Mouse (Mus musculus): ENCODE data around the gene Zc3hav1. TPM values are rescaled to one million over a fixed set of nuclear protein-coding genes. Genes with fewer than 3 reads are reported as not detected.
A peak's percentile ranks its signal among the peaks of the same experiment; 100 is the strongest.
"Not testable (repeated sequence)": the region's sequence is repeated elsewhere in the genome, so short reads cannot be mapped to it uniquely, and the experiment has no call there.

Gene Zc3hav1
- total RNA-seq (2015) (62.1 and 65.3 TPM in 2 replicates), total RNA-seq (2017) (47.0 and 54.7 TPM in 2 replicates)

DNA sequence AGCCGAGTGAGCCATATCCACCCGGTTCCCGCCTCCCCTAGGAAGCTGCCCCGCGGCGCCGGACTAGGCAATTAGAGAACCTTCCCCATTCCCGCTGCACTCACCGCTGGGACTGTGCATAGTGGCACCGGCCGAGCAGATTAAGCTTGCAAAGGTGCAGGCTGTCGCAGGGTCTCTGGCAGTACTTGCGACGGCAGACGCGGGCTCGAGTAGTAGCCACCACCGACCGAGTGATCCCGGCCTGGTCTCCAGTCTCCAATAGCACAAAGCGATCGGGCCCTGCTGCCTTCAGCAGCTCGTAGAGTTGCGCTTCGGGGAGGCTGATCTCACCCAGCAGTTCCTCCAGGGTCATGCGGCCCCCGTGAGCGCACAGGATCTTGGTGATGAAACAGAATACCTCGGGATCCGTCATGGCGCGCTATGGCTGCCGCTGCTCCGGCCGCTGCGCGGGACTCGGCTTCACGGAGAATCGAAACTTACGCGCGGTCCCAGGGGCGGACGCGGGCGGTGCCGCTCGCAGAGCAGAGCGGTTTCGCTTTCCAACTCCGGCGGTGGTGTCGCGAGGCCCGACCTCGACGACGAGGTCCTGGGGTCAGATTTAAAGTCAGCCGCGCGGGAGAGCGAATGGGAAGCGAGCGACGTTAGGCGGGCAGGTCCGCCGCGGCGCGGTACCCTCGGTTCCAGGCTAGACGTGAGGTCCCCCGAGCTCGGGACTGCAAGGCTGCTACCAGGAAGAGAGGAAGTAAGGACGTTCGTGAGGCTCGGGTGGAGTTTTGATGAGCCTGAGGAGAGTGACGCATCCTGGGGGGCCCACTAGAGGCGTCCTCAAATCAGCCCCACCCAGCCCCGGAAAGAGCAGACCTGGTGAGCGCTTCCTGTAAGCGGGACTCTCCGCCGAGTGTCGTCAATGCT is at the start of gene Zc3hav1:
Gene Zc3hav1, minus strand, starts transcription at position 793 of the 912 bp plus-strand sequence.
- peak; percentile 71 for ATAC-seq (replicated peaks; ENCODE audit: poor library complexity)

DNA sequence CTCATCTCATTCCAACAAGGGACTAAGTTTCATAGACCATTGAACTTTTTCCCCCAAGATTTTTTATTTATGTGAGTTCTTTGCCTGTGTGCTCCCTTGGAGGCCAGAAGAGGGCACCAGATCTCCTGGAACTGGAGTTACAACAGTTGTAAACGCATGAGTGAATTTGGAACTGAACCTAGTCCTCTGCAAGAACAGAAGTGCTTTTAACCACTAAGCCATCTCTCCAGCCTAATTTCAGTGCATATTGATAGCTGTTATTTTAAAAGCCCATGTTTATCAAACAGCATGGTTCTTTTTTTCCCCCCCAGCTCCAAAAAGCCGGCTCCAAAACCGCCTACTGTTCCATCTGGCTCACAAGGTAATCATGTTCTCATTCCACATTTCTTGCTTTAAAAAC is 35.3 kb upstream of the Zc3hav1 start:
- peak; percentile 78 for ATAC-seq (replicated peaks; ENCODE audit: poor library complexity)

DNA sequence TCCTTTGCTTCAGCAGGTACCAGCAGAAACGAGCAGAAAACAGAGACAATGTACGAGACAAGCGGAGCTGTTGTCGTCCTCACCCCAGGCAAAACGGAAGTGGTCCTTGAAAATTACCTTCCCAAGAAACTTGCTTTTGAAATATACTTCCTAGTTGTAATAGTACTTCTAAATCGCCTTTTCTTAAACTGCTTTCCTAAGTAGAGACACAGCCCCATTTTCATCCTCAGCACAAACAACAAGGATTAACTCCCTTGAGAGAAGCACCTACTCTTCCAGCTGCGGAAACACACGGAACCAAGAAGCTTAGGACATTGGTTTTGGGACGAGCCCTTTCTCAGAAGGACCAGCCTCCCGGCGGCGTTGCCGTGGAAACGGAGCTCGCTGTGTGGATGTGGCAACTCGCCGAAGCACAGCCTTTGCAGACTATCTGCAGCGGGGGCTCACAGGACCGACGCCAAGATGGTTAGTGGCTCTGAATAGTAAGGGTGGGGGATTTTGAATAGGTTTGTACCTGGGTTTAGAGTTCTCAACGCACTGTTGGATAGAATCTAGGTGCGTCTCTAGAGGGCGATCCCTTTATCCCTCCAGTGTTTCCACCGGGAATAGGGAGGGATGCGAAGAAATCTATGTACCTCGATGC is 26.8 kb upstream of the Zc3hav1 start, which contains the start of gene Ttc26:
Gene Ttc26, plus strand, starts transcription at position 341 of the 643 bp plus-strand sequence.
- peak; percentile 100 for ATAC-seq (replicated peaks; ENCODE audit: poor library complexity)

DNA sequence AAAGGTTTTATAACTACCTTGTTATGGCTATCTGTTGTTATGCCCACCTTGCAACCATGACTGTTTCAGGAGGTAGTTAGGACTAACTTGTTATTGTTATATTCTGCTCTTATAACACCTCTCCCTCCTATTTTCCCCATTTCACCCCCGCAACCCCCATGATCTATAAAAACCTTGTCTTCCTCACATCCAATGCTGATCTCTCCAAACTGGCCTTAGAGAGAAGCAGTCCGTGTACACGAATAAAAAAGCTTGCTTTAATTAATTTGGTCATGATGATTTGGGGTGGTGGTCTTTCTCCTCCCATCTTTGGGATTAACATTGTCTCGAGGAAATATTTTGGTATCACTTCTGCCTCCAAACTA is 26.3 kb upstream of the Zc3hav1 start:
- no peak for ATAC-seq (replicated peaks; ENCODE audit: poor library complexity)

DNA sequence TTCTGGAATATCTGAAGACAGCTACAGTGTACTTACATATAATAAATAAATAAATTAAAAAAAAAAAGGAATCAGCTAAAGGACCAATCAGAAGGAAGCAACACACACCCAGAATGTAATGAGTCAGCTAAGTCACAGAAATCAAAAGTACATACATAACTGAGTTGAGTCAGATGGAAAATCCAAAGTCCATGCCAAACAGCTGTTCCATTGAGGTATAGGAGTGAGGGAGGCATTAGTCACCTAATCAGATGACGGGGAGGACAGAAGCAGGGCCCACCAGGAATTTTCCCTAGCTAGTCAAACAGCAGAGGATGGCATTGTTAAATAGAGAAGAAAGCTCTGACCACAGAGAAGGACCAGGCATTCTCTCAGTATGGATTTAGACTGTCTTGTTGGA is 19.9 kb upstream of the Zc3hav1 start:
- no peak for ATAC-seq (replicated peaks; ENCODE audit: poor library complexity)

DNA sequence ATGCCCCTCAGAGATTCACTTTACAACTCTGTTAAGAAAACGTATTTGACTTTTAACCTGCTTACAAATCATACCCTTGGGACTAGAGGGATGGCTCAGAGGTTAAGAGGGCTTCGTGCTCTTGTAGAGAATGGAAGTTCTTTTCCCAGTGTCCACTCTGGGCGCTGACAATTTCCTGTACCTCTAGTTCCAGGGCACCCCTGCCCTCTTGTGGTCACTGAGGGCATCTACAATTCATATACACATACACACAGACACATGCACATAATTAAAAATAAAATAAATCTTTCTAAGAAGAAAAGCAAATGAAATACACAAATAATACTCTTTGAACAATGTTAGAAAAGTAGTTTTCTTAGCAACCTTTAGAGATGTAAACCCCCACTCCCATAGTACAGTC is 15.5 kb upstream of the Zc3hav1 start:
- no peak for ATAC-seq (replicated peaks; ENCODE audit: poor library complexity)

DNA sequence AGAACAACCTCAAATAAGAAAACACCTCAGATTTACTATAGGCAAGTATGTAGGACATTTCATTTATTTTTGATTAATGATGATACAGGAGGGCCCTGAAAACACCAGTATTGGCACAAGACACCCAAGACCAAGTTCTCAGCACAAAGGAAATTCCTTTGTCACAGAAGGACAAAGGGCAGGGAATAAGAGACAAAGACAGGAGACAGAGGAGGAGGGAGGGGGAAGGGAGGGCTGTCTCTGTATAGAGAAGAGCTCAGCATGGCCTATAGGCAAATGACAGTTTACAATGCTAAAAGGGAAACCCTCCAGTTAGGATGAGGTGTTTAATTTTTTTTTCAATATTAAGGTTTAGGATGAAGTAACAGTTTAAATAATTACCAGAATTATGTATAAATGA is 9.7 kb upstream of the Zc3hav1 start:
- ATAC-seq (replicated peaks; ENCODE audit: poor library complexity): no peak

DNA sequence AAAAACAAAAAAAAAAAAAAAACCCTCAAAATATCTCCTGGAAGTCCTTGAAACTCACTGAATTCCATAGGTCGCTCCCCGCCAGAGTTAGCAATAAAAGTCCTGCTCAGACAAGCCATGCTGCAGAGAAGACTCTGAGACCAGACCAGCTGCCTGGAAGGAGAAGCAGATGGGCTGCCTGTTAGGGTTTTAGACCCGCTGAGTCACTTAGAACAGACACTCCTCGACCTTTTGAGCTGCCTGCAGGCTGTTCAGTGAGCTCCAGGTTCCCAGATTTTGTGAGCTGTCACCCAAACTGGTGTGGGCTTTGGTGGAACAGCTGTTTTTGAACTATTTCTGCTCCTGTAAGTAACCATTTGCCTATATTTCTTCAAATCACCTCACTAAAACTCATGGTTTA is 9.0 kb upstream of the Zc3hav1 start:
- no peak for ATAC-seq (replicated peaks; ENCODE audit: poor library complexity)

DNA sequence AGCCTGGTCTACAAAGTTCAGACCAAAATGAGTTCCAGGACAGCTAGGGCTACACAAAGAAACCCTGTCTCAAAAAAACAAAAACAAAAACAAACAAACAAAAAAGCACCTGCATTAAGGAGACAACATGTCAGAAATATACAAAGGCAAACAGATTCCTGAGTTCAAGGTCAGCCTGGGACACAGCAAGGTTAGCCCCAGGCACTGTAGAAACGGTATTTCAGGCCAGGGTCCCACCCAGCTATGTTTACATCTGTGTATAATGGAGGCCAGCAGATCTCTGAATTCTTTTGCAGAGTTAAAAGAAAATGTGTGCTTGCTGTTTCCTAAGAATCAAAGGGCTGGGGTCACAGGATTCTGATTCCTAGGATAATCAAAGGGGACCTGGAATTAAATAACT is 7.5 kb upstream of the Zc3hav1 start:
- ATAC-seq (replicated peaks; ENCODE audit: poor library complexity): no peak

DNA sequence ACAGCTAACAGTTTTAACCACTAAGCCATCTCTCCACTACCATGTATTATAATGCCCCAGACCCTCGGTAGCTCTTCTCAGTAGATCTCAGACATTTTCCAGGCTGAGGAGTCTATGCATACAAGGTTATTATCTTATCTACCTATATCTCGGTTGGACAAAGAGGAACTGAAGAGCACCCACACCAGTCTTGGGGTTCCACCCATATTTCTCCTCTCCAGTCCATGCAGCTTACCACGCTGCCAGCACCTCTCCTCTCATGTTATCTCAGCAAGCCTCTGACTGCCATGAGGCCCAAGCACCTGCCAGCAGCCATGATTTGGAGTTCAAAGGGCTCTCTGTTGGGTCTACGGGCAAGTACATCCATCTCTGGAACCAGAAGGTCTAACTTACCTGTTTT is 6.7 kb upstream of the Zc3hav1 start:
- peak; percentile 32; the same call in 1 of the 2 replicates for ATAC-seq (replicated peaks; ENCODE audit: poor library complexity)

DNA sequence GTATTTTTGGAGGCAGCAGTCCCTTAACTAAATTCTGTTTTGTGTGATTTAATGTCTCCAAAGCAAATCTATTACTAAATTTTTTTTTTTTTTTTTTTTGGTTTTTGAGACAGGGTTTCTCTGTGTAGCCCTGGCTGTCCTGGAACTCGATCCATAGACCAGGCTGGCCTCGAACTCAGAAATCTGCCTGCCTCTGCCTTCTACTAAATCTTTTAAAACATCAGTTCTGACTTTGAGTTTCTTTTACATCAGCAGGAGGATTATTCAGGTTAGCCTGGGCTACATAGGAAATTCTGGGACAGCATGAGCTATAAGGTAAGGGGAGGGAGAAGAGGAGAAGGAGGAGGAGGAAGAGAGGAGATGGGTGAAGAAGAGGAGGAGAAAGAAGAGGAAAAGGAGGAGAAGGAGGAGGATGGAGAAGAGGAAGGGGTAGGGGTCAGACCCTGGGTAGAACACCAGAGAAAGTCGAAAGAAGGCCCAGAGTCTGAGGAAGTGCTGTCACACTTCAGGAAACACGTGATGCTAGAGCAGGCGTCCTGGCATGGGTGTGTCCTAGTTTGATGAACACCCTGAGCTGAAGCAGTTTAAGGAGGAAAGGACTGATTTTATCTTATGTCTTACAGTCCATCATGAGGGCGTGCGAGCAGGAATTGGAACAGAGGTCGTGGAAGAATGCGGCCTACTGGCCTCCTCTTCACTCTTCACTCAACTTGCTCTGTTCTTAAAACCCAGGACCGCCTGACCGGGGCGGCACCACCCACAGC is 5.5 kb upstream of the Zc3hav1 start:
- peak; percentile 73 for ATAC-seq (replicated peaks; ENCODE audit: poor library complexity)

DNA sequence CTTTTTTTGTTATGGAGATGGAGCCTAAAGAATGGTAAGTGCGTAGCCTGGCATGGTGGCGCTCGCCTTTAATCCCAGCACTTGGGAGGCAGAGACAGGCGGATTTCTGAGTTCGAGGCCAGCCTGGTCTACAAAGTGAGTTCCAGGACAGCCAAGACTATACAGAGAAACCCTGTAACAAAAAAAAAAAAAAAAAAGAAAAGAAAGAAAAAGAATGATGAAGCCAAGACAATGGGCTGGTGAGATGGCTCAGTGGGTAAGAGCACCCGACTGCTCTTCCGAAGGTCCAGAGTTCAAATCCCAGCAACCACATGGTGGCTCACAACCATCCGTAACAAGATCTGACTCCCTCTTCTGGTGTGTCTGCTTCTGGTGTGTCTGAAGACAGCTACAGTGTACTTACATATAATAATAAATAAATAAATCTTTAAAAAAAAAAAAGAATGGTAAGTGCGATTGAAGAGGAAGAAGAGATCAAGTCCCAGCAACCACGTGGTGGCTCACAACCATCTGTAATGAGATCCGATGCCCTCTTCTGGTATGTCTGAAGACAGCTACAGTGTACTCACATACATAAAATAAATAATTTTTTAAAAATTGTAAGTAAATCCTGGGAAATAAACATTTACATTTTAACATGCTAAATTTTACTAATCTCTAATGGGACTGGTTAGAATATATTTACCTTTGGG is 4.8 kb upstream of the Zc3hav1 start:
- not testable (repeated sequence) for ATAC-seq (replicated peaks; ENCODE audit: poor library complexity)

DNA sequence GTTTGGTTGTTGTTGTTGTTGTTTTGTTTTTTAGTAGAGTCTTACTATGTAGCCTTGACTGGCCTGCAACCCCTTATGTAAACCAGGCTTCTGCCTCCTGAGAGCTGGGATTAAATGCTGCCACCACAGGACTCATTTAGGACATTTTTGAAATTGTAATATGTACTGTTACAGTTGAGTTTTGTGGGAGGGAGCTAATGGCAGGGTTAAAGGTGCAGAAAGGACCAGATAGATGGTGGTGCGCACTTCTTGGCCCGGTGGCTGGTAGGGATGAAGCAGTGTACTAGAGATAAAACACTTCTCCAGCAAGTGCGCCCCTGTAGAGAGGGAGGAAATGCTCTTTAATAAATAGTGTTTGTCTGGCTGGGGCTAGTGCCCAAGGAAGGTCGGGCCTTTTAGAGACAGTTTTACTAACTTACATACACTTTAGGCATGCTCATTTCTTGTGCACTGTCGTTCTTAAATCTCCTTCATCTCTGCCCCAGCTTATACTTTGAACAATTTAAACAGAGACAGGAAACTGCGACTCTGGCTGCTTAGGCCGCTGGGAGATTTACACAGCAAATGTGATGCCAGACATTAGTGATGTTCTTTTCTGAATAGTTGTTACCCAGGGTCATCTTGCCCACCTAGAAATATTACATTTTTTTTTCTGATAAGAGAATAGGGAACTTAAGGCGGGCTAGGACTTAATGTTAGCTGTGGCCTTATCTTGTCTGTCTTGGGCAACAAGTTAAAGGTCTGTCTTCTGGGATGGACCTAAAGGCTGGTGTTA is 4.0 kb upstream of the Zc3hav1 start:
- no peak for ATAC-seq (replicated peaks; ENCODE audit: poor library complexity)

DNA sequence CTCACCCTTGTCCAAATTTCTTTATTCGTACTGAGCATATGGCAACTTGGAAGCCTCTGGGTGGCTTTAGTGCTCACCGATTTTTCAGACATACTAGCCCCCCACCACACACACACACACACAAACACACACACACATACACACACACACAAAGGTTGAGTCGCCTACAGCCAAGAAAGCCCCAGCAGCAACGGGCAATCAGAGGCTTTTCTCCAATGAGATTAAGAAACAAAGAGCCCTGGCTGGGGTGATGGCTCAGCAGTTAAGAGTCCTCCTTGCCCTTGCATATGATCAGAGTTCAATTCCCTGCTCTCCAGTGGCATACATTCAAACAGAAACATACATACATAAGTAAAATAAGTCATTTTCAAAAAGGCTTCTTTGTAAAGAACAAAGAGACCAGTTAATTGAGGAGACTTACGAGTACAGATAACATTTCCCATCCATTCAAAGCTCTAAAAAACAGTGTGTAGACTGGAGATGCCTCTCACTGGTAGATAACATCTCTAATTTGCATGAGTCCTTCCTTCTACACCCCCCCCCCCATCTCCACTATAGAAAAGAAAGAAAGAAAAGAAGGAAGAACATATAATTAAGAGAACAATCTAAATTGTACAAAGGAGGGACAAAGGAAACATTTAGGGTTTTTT is 3.3 kb upstream of the Zc3hav1 start:
- ATAC-seq (replicated peaks; ENCODE audit: poor library complexity): no peak

DNA sequence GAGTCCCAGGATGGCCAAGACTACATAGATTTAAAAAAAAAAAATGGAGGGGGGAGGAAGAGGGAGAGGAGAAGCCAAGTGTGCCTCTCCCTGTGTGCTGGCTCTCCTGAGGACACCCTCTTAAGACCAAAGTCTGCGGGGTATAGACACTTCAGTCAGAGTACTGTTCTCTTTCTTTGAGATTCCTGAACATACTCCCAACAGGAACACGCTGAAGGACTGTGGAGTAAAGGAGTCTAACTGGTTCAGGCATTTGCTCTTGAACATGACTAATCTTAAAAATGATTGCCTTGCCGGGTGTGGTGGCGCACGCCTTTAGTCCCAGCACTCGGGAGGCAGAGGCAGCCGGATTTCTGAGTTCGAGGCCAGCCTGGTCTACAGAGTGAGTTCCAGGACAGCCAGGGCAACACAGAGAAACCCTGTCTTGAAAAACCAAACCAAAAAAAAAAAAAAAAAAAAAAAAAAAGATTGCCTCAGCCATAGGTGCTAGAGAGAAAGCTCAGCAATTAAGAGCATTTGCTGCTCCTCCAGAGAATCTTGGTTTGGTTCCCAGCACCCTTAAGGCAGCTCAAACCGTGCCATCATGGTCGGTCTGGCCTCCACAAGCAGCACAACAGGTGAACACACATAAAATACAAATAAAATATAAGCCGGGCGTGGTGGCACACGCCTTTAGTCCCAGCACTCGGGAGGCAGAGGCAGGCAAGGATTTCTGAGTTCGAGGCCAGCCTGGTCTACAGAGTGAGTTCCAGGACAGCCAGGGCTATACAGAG is 2.4 kb upstream of the Zc3hav1 start:
- not testable (repeated sequence) for ATAC-seq (replicated peaks; ENCODE audit: poor library complexity)

DNA sequence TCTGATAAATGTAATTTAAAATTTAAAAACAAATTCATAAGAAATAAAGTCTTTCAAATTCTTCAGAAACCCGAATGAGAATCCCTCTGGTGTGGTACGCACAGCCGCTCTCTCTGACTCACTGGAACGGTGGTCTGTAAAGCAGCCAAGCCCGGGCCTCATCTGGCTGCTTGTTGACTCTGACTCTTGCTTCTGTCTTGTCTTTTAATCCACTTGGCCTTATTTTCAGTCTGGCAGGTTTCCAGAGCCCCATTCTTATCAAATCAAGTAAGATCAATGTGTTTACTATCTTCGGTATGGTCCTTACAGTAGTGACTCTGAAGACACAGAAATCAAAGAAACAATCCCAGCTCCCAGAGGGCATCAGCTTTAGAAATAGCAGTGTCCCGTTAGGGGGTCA is 1.5 kb upstream of the Zc3hav1 start:
- ATAC-seq (replicated peaks; ENCODE audit: poor library complexity): no peak

DNA sequence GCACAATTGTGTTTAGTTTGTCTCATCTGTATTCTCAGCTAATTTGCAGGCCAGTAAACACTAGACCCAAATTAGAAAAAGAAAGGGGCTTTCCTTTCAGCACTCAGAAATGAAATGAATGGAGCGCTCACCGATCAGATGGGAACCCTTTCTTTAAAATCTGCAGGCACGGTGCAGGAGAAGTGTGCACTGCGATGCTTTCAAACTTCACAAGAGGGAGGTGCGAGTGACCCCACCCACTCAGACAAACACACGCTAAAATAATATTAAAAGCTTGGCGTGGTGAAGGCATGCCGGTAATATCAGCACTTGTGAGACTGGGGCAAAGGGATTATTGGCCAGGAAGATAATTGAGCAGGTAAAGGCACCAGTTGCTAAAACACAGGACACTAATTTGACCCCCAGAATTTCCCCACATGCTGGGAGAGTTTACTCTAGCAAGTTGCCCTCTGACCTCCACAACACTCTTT is 986 bp upstream of the Zc3hav1 start:
- ATAC-seq (replicated peaks; ENCODE audit: poor library complexity): no peak

DNA sequence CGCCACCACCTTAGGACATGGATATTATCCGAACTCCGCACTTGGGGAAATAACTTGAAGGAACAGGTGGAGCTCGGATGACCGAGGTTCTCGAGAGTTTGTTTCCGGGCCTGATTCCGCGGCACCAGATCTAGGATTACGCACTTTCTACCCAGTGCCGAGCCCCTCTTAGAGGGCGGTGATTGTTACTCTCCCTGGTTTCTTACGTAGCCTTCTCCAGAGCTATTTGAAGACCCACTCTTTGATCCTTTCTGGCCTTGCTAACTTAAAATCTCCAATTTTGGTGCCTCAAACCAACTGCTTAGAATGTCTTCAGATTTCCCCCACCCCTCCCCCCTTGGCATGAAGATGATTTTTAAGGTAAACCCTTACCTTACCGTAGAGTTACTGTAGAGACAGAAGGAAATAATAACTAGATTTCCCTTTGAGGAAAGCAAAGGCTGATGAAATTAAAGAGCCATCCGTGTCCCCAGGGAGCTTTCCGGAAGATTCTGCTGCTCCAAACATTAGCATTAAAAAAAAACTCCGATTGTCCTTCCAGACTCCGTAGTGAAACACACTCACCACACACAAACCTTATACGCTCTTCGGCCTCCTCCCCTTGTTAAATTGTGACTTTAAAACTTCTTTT is 435 bp upstream of the Zc3hav1 start:
- ATAC-seq (replicated peaks; ENCODE audit: poor library complexity): no peak

All from megakaryocyte progenitor cell, adult 5-6 weeks (primary cell).